Mouse (Mus musculus): ENCODE measurements around the gene Xpnpep3. TPM values are rescaled to one million over a fixed set of nuclear protein-coding genes. Genes with fewer than 3 reads are reported as not detected.
"Not testable (repeated sequence)": the region's sequence is repeated elsewhere in the genome, so short reads cannot be mapped to it uniquely, and the experiment has no call there.

The Xpnpep3 gene
- total RNA-seq, 2 experiments from 2014 or later: 15.1 to 15.4 TPM

- no peak for DNase-seq (ENCODE audit: extremely low spot score in 1 of 2, low spot score in 2 of 2)
- Histone ChIP-seq H3K27ac (no peak within 1 kb of the TSS), H3K4me3 (no peak within 1 kb of the TSS)
- intact Hi-C loops (cut with DNase I): no loop called here
- no peak for TF ChIP-seq CTCF (IDR thresholded peaks at IDR 0.05)
These were observed 8.3 kb downstream of the Xpnpep3 start, which contains the start of gene Dnajb7 for GRCm38 (mm10) chr15:81408199-81408598. Gene Dnajb7, minus strand, starts transcription at chr15:81408299.

DNA sequence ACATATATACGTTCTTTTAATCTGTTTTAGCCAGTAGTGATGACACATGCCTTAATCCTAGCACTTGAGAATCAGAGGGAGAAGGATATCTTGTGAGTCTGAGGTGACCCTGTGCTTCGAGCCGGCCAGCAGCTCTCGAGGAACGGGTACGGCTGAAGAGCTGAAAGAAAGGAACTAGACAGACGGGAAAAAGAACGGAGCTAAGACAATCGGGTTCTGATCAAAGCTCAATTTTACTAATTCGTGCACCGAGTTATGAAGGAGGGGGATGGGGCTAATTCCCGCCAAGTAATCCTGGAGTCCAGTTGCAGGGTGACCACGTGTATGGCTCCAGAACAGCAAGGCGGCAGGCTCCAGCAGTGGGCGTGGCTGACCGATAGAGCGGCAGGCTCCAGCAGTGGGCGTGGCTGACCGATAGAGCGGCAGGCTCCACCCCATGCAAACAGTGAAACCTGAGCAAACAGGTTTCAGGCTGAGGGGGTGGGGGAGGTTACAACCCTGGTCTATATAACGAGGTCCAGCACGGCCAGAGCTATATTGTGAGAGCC is 16.9 kb downstream of the Xpnpep3 start:
- intact Hi-C loops (cut with DNase I); H3K27ac ChIP-seq; DNase-seq (ENCODE audit: extremely low spot score in 1 of 2, low spot score in 2 of 2); H3K4me3 ChIP-seq: not testable (repeated sequence)

- no peak for DNase-seq (ENCODE audit: extremely low spot score in 1 of 2, low spot score in 2 of 2)
- intact Hi-C loops (cut with DNase I): no loop called here
- no peak overlapping the region for H3K4me3 ChIP-seq
- no peak for TF ChIP-seq CTCF (IDR thresholded peaks at IDR 0.05)
- H3K27ac ChIP-seq: no peak overlapping the region
These were observed 18.1 kb downstream of the Xpnpep3 start for GRCm38 (mm10) chr15:81418065-81418464.

DNA sequence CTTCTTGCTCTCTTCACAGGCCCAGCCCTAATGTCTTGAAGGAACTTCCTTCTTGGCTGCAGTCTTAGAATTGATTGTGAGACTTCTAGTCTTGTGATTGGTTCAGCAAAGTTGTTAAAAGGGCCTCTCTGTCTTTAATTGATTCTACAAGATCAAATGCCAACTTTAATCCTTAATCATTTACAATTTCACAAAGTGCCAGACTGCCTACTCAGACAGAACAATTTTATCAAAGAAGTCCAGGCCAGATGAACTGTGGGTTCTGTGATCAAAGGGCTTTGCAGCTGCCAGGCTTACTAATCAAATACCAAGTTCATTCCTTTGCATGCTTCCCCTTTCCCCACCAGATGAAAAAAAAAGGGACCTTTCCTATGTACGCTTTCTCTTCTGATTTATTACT is 21.5 kb downstream of the Xpnpep3 start:
- DNase-seq (ENCODE audit: extremely low spot score in 1 of 2, low spot score in 2 of 2): no peak
- H3K4me3 ChIP-seq: no peak overlapping the region
- intact Hi-C loops (cut with DNase I): no loop called here
- H3K27ac ChIP-seq: no peak overlapping the region
- TF ChIP-seq CTCF (IDR thresholded peaks at IDR 0.05): no peak

- Histone ChIP-seq H3K27ac (no peak overlapping the region), H3K4me3 (no peak overlapping the region)
- intact Hi-C loops (cut with DNase I): no loop called here
- DNase-seq (ENCODE audit: extremely low spot score in 1 of 2, low spot score in 2 of 2): no peak
- TF ChIP-seq CTCF (IDR thresholded peaks at IDR 0.05): no peak
These were observed 22.3 kb downstream of the Xpnpep3 start for GRCm38 (mm10) chr15:81422156-81422681.

DNA sequence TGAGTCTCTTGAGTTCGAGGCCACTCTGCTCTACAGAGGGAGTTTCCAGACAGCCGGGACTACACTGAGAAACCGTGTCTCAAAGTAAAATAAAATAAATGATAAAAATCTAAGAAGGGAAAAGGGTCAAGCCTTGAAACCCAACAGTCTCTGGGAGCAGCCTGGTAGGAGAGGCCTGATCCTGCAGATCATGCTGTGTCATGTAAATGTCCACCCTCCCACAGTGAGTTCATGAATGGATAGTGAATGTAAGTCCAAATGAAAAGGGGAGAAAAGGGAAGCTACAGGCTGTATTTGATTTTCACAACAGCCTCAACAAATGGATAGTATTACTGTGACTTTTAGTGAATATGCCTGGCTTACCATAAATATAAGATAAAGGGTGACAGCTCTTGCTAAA is 25.4 kb downstream of the Xpnpep3 start:
- intact Hi-C loops (cut with DNase I): no loop called here
- TF ChIP-seq CTCF (IDR thresholded peaks at IDR 0.05): no peak
- no peak overlapping the region for H3K27ac ChIP-seq
- no peak for DNase-seq (ENCODE audit: extremely low spot score in 1 of 2, low spot score in 2 of 2)
- no peak overlapping the region for H3K4me3 ChIP-seq

DNA sequence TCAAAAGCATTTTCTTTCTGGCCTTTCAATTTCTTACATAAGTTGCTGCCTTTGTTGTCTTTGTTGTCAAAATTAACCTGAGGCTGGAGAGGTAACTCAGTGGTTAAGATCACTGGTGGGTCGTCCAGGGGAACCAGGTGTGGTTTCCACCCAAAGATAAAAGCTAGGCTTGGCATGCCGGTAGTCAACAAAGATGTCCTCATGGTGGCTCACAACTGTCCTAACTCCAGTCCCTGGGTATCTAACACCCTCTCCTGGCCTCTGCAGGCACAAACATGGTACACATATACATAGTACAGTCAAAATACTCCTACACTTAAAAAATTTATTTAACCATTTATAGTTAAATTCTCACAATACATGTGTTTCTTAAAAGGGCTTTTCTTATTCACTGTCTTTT is 28.0 kb downstream of the Xpnpep3 start:
- intact Hi-C loops (cut with DNase I): no loop called here
- Histone ChIP-seq H3K4me3 (no peak overlapping the region), H3K27ac (no peak overlapping the region)
- no peak for DNase-seq (ENCODE audit: extremely low spot score in 1 of 2, low spot score in 2 of 2)
- TF ChIP-seq CTCF (IDR thresholded peaks at IDR 0.05): no peak

GRCm38 (mm10) chr15:81431195-81431594 is 31.3 kb downstream of the Xpnpep3 start:
- Histone ChIP-seq H3K4me3 (no peak overlapping the region), H3K27ac (no peak overlapping the region)
- no peak for DNase-seq (ENCODE audit: extremely low spot score in 1 of 2, low spot score in 2 of 2)
- no peak for TF ChIP-seq CTCF (IDR thresholded peaks at IDR 0.05)
- intact Hi-C loops (cut with DNase I): no loop called here

GRCm38 (mm10) chr15:81438345-81438744 is 38.4 kb downstream of the Xpnpep3 start:
- intact Hi-C loops (cut with DNase I): no loop called here

GRCm38 (mm10) chr15:81439236-81439635 is 39.3 kb downstream of the Xpnpep3 start:
- intact Hi-C loops (cut with DNase I): no loop called here
- Histone ChIP-seq H3K27ac (no peak overlapping the region), H3K4me3 (no peak overlapping the region)
- no peak for TF ChIP-seq CTCF (IDR thresholded peaks at IDR 0.05)
- no peak for DNase-seq (ENCODE audit: extremely low spot score in 1 of 2, low spot score in 2 of 2)

More at GRCm38 (mm10) chr15:81438345-81438744, 38.4 kb downstream of the Xpnpep3 start:
- H3K27ac ChIP-seq: no peak overlapping the region
- TF ChIP-seq CTCF (IDR thresholded peaks at IDR 0.05): no peak
- no peak for DNase-seq (ENCODE audit: extremely low spot score in 1 of 2, low spot score in 2 of 2)
- no peak overlapping the region for H3K4me3 ChIP-seq

- intact Hi-C loops (cut with DNase I): no loop called here
- peak; percentile 91 for TF ChIP-seq CTCF (IDR thresholded peaks at IDR 0.05)
- DNase-seq (ENCODE audit: extremely low spot score in 1 of 2, low spot score in 2 of 2): peak; percentile 49 to 56
- H3K4me3 ChIP-seq: no peak overlapping the region
- no peak overlapping the region for H3K27ac ChIP-seq
These were observed 48.5 kb downstream of the Xpnpep3 start for GRCm38 (mm10) chr15:81448463-81448862.

- no peak for DNase-seq (ENCODE audit: extremely low spot score in 1 of 2, low spot score in 2 of 2)
- H3K27ac ChIP-seq: no peak overlapping the region
- intact Hi-C loops (cut with DNase I): no loop called here
- no peak overlapping the region for H3K4me3 ChIP-seq
- TF ChIP-seq CTCF (IDR thresholded peaks at IDR 0.05): no peak; the same call in 1 of the 2 replicates
These were observed 61.6 kb downstream of the Xpnpep3 start for GRCm38 (mm10) chr15:81461523-81461922.

Data from left cerebral cortex, adult 2 months (tissue).